Mouse (Mus musculus) gastrocnemius, adult 18-20 months (tissue): Measurements from ENCODE around the gene Gm12117. TPM values are rescaled to one million over a fixed set of nuclear protein-coding genes. Genes with fewer than 3 reads are reported as not detected.

ENCODE experiments used
- DNase-seq: peaks from one replicate; pipeline ENCODE4 v3.0.0; 2021; ENCODE audit warnings: low spot score
- long read RNA-seq, 2 experiments: library from polyadenylated mRNA; stranded (forward); transcript quantifications; one replicate each; pipeline ENCODE4 v2.0.0; 2021
- total RNA-seq, 2 experiments: library from RNA; stranded (reverse); gene quantifications; 2 replicates each; pipeline ENCODE4 v1.2.3; 2021

Gm12117 gene
- total RNA-seq = not detected
- long read RNA-seq, experiment 1 = 0 reads
- long read RNA-seq, experiment 2 = 0 reads

- DNase-seq = no peak
These were observed at the start of gene Gm12117 for GRCm38 (mm10) chr11:33276637-33277036. TSS of gene Gm12117 (minus strand) at chr11:33276737.

GRCm38 (mm10) chr11:33319006-33319611 is 42.6 kb upstream of the Gm12117 start:
- no peak for DNase-seq

- no peak for DNase-seq
These were observed 33.0 kb upstream of the Gm12117 start for GRCm38 (mm10) chr11:33309566-33309965.

GRCm38 (mm10) chr11:33300859-33301258 is 24.3 kb upstream of the Gm12117 start:
- DNase-seq = no peak

GRCm38 (mm10) chr11:33299371-33299770 is 22.8 kb upstream of the Gm12117 start:
- no peak for DNase-seq

GRCm38 (mm10) chr11:33297121-33297520 is 20.6 kb upstream of the Gm12117 start:
- DNase-seq = no peak

- no peak for DNase-seq
These were observed 18.9 kb upstream of the Gm12117 start for GRCm38 (mm10) chr11:33295422-33295821.

- no peak for DNase-seq
These were observed 17.5 kb upstream of the Gm12117 start for GRCm38 (mm10) chr11:33294063-33294462.

GRCm38 (mm10) chr11:33278571-33278970 is 2.0 kb upstream of the Gm12117 start:
- DNase-seq = no peak

GRCm38 (mm10) chr11:33274816-33275215 is 1.7 kb downstream of the Gm12117 start:
- DNase-seq = no peak

GRCm38 (mm10) chr11:33274294-33274693 is 2.2 kb downstream of the Gm12117 start:
- DNase-seq = no peak

GRCm38 (mm10) chr11:33240295-33240694 is 36.2 kb downstream of the Gm12117 start:
- no peak for DNase-seq

- no peak for DNase-seq
These were observed 42.4 kb downstream of the Gm12117 start for GRCm38 (mm10) chr11:33234134-33234533.

- no peak for DNase-seq
These were observed 44.5 kb downstream of the Gm12117 start for GRCm38 (mm10) chr11:33232056-33232455.

GRCm38 (mm10) chr11:33228186-33228585 is 48.4 kb downstream of the Gm12117 start:
- no peak for DNase-seq

- no peak for DNase-seq
These were observed 50.0 kb downstream of the Gm12117 start for GRCm38 (mm10) chr11:33226516-33226915.

Other genes with a start within 250 kb of the Gm12117 start
- gene Fgf18, start 129.3 kb downstream of the Gm12117 start, total RNA-seq = 1 to 10 TPM; 1.0 to 1.1 TPM
- gene Npm1, start 113.5 kb downstream of the Gm12117 start, total RNA-seq = 100 to 1,000 TPM; 118 to 128 TPM
- gene Tlx3, start 73.1 kb downstream of the Gm12117 start, total RNA-seq = not detected
- under 1 TPM; 0.18 to 0.38 TPM for gene Ranbp17, start 237.0 kb upstream of the Gm12117 start, total RNA-seq